Mouse (Mus musculus) natural killer cell, adult 2 months (primary cell): ENCODE data around the gene Atmin.

Source experiments
- DNase-seq, 2 experiments: peaks; one replicate each; pipeline ENCODE4 v3.0.0; 2022; ENCODE audit warnings: low spot score in 2 of 2

Atmin gene

GRCm38 (mm10) chr8:116943161-116943554, at the start of gene Atmin:
Gene Atmin, plus strand, starts transcription at chr8:116943393.
- DNase-seq: peak; percentile 67 to 81

GRCm38 (mm10) chr8:116893938-116894337, 49.3 kb upstream of the Atmin start:
- DNase-seq: no peak

DNA sequence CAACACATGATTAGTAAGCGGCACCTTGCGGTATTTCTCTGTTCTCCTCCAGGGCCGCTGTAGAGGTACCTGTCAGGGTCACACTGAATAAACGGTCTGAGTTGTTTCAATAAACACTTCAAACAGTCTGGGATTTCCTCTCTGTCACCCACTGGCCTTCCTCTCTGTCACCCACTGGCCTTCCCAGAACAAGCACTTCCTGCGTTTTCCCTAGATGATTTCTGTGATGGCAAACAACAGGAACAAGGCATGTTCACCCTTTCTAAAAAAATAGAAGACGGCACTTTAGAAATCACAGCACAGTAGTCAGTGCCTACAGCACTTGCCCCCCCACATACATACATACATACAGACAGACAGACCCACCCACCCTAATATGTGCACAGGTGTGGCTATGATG, 47.7 kb upstream of the Atmin start:
- no peak for DNase-seq

DNA sequence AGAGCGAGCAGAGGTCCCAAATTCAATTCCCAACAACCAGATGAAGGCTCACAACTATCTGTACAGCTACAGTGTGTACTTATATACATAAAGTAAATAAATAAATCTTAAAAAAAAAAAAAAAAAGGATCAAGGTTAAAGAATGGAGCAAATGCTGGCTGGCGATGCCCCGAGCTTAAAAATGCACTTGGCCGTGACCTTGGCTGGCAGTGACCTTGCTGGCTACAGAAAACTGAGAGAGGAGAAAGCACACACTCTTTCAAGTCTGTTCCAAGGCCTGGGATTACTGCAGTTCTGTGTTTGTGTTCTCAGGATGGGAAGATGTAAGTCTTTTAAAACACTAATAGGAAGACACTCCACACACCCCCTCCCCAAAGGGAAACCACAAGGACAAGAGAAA, 38.5 kb upstream of the Atmin start:
- DNase-seq: no peak

GRCm38 (mm10) chr8:116905252-116905651, 37.9 kb upstream of the Atmin start:
- no peak for DNase-seq

- no peak for DNase-seq
Measured at GRCm38 (mm10) chr8:116905836-116906235, 37.4 kb upstream of the Atmin start.

- DNase-seq: no peak
Measured at GRCm38 (mm10) chr8:116921005-116921336, 22.2 kb upstream of the Atmin start.

DNA sequence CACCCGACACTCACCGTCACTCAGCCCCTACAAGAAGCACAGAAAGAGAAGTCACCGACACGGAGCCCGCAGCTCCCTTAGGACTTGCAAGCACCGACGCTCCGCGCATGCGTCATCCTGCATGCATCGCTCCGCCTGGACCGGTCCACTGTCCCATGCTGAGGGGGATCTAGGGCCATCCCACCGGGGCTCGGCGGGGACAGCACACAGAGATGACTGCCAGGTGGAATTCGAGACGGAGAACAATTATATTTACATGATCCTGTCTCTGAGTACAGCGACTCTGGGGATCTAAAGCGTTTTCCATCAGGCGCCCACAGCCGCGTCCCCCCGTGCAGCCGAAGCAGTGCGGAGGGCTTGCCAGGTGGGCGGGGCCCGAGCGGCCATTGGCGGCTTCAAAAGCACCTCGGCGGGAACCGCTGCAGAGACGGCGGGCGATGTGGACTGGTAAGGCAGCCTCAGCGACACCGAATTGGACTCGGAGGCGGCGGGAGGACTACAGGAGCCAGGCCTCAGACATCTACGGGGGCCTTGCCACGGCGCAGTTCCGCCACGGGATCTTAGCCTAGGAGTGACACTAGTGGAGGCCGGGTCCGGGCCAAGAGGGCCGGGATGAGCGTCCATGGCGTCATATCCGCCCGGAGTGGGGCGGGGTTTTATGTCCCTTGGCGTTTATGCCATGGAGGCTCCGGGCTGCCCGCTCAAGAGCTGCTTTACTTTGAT, 21.7 kb upstream of the Atmin start, which contains the start of the genes Cmc2 and Cenpn:
TSS of gene Cmc2 (minus strand) at position 119 of the 723 bp plus-strand sequence.
TSS of gene Cenpn (plus strand) at position 394 of the 723 bp plus-strand sequence.
- peak; percentile 90 to 92 for DNase-seq

GRCm38 (mm10) chr8:116922060-116922757, 21.0 kb upstream of the Atmin start:
- no peak for DNase-seq

GRCm38 (mm10) chr8:116923526-116923925, 19.7 kb upstream of the Atmin start:
- DNase-seq: peak; percentile 15 to 37

- peak; percentile 53 to 66 for DNase-seq
Measured at GRCm38 (mm10) chr8:116927880-116928279, 15.3 kb upstream of the Atmin start.

GRCm38 (mm10) chr8:116928588-116928987, 14.6 kb upstream of the Atmin start:
- DNase-seq: no peak

GRCm38 (mm10) chr8:116934976-116935375, 8.2 kb upstream of the Atmin start:
- DNase-seq: no peak

DNA sequence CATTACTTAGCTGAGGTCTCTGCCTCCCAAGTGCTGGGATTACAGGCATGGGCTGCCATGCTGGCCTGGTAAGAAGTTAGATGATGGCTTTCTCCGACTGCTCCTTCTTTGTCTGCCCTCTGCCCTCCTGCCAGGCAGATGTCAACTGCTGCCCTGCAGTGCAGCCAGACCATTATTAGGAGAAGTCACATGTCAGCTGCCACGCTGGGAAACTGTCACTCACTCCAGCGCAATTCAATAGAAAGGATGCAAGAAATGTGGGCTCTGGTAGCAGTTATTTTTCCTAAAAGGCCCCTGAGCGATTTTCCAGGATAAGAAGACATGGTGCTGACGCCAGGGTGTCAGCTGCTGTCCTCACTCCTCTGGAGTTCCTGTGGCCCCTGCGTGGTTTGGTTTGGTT, 7.7 kb upstream of the Atmin start:
- DNase-seq: no peak

DNA sequence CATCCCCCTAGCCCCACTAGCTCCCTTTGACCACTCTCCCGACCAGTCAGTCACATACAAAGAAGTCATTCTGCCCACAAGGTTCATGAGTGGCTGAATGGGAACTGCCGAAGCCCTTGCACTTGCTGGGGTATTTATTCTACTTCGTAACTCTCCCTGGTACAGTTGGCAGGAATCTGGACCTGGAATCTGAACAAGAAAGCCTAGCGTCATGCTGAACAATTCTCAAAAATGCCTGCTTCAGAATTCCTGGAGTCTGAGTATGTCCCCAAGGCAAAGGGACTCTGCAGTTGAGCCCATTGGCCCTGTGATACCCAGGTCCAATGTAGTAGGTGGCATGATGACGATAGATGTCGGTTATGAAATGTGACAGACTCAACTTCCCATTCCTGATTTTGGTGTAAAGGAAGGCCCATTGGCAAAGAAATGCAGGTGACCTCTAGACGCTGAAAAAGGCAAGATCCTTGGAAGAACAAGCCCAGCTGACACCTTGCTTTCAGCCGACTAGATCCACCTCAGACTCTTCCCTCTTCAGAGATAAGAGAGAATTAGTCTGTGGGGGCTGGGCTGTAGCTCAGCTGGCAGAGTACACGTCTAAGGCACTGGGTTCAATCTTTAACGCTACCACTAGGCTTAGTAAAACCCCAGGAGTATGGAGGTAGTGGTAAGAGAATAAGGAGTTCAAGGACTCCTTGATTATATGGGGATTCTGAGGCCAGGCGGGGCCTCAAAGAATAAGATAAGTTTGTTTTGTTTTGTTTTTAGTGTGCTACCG, 722 bp upstream of the Atmin start:
- no peak for DNase-seq

GRCm38 (mm10) chr8:116943555-116944384, 577 bp downstream of the Atmin start:
- DNase-seq: peak; percentile 17 to 26

DNA sequence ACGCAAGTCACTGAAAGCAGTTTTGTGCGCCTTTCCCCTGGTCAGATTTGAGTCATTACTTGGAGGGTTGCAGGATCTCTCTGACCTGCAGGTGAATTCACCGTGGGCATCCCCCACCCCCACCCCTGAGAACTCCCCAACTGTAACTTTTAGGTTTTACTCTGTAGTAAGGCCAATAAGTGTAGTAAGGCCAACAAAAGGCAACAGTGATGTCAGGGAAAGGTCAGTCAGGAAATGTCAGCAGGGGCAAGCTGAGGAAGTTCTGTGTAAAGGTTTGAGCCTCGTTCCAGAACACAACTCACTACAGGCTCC, 1.1 kb downstream of the Atmin start:
- DNase-seq: no peak

DNA sequence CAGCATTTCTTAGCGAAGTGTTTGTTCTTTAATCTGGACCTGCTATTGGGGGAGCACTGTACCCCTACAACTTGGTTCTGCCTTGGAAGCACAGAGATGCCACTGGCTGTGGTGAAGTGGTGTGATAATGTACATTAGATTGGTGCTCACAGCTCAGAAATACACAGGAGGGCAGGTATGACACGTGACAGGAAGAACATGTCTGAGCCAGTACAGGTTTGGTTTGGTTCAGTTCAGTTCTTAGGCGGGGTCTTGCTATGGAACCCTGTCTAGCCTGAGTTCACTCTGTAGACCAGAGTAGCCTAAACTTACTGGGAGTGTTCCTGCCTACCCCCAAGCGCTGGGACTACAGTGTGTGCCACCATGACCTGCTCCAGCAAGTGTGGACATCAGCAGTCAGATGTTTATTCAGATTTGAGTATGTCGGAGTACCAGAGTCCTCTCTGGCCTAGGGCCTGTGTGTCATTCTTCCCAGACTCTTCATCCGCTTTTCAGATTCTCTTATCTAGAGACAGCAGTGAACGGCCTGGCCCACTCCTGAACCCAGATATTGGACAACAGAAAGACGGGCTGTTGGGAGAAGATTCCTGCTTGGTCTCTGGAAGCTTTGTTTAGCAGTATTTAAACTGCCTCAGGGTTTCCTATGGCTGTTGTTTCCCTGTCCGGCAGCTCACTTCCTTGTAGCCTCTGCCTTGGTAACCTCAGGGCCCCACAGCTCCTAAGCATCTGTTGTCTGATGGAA, 2.1 kb downstream of the Atmin start:
- DNase-seq: no peak

DNA sequence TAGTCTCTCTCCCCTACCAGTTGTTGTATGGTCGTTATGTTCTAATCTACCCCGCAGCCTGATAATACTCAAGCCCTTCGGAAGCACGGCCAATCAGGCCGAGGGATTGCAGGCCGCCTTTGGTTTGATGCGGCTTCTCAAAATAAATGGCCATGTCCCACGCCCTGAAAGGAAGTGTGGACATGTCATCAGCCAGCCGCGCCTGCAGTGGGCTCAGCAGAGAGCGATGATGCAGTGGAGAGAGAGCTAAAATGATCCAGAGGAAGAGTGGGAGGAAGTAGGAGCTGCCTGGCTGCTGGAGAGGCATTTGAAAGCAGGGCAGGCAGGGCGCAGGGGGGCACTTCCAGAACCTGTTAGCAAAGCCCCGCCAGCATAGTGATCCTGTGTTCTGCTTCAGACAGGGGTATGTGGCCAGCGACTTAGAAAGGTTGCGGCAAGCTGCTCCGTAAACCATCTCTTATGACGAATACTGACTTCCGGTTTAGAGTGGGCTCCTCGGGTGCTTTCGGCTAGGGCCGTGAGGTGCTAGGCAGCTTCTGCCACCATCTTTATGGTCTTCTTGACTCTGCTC, 3.2 kb downstream of the Atmin start:
- peak; percentile 49 to 53 for DNase-seq

- DNase-seq: no peak
Measured at GRCm38 (mm10) chr8:116946851-116947250, 3.7 kb downstream of the Atmin start.

DNA sequence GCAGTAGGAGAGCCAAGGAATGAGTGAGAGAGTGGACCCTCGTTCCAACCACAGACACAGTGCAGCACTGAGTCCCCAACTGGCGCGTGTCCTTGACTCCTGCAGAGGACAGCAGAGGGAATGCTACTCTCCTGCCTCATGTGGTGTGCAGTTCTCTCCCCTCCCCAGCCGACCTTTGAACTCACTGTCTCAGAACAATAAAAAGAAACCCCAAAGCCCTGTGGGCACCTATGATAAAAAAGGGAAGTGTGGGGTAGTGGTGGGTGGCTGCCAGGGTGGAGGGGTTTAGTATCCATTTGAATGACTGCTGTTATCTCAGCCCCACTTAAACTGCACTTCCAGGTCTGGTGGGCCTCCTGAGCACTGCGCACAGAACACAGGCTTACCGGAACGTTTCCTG, 4.4 kb downstream of the Atmin start:
- no peak for DNase-seq
